Mouse (Mus musculus): ENCODE results near the gene Sft2d2. TPM values are rescaled to one million over a fixed set of nuclear protein-coding genes. Genes with fewer than 3 reads are reported as not detected.

Gene Sft2d2
- 24.4 and 29.5 TPM in 2 replicates for polyA plus RNA-seq (2012; rRNA removed)

GRCm38 (mm10) chr1:165193880-165194661, at the start of gene Sft2d2:
TSS of gene Sft2d2 (minus strand) at chr1:165194438.

GRCm38 (mm10) chr1:165236321-165237298, 42.4 kb upstream of the Sft2d2 start, which contains the start of gene Tiprl:
TSS of gene Tiprl (minus strand) at chr1:165236996.

GRCm38 (mm10) chr1:165160723-165161405, 33.4 kb downstream of the Sft2d2 start, which contains the start of gene Tbx19:
TSS of gene Tbx19 (minus strand) at chr1:165160773.

Other genes starting within 250 kb of the Sft2d2 start
- gene Tbx19, start 33.7 kb downstream of the Sft2d2 start, polyA plus RNA-seq (2012; rRNA removed), result not detected in 2 replicates
- gene Tiprl, start 42.6 kb upstream of the Sft2d2 start, polyA plus RNA-seq (2012; rRNA removed), result 7.7 and 11.0 TPM in 2 replicates
- gene Gpr161, start 101.4 kb upstream of the Sft2d2 start, polyA plus RNA-seq (2012; rRNA removed), result 0.94 and 1.8 TPM in 2 replicates